Mouse (Mus musculus) liver, adult 2 months (tissue): Measurements from ENCODE around the gene Sult4a1.

ENCODE experiments used
- CTCF ChIP-seq: fragments of 200-500 bp; IDR thresholded peaks from 2 replicates; pipeline ENCODE4 v1.5.1; 2011; ENCODE audit warnings: low read depth, low read length, control low read depth
- POLR2A ChIP-seq: fragments of 200-500 bp; IDR thresholded peaks from 2 replicates; pipeline ENCODE4 v1.6.1; 2011; ENCODE audit warnings: low read length, control low read depth; ENCODE audit not compliant: insufficient read depth; ENCODE audit errors: extremely low read depth

- peak; percentile 26; the same call in 1 of the 2 replicates for TF ChIP-seq CTCF
- TF ChIP-seq POLR2A: no peak
Measured at GRCm38 (mm10) chr15:84056083-84056482, 49.5 kb downstream of the Sult4a1 start.
